Comparison of ENCODE assay signal across 12 mouse cellular contexts in genomic region chr8:117290506-117290905, GRCm38 (mm10). TPM values are rescaled to one million over a fixed set of nuclear protein-coding genes. Genes with fewer than 3 reads are reported as not detected.
A peak's percentile ranks its signal among the peaks of the same experiment; 100 is the strongest.
DNase-seq lines count a peak whose midpoint lies in the region; ATAC-seq and TF ChIP-seq lines count a peak whose summit lies in the region.
"Had no signal": no experiment of that assay in that cellular context is flagged by ENCODE, and none has a peak within 500 bp of the region (broad histone marks: within the 10 kb centered on the region; RNA-seq: fewer than 3 reads in every experiment).

No protein-coding gene starts in this region.

- DNase-seq in kidney, postnatal 10 days = peak; percentile 63
- peak; percentile 50 for DNase-seq in embryonic facial prominence, embryonic 10.5 days (ENCODE audit: low spot score)
- DNase-seq in gastrocnemius, postnatal 14 days = peak; percentile 75
- peak; percentile 78 for DNase-seq in limb, embryonic 10.5 days (ENCODE audit: low spot score)
- DNase-seq in embryo, embryonic 9.5 days (ENCODE audit: extremely low spot score) = no peak
- no peak for DNase-seq in hindbrain, postnatal 0 days (ENCODE audit: low spot score)
- DNase-seq: cerebellum, postnatal 36 days; lung, postnatal 14 days had no signal

- H3K9ac ChIP-seq in kidney, embryonic 15.5 days = no peak overlapping the region
- no peak overlapping the region for H3K9ac ChIP-seq in intestine, embryonic 15.5 days
- H3K9ac ChIP-seq in hindbrain, postnatal 0 days (replicated peaks; ENCODE audit: low read length) = no peak overlapping the region
- H3K9ac ChIP-seq: forebrain, embryonic 12.5 days; limb, embryonic 13.5 days had no signal

- no peak overlapping the region for H3K27ac ChIP-seq in kidney, embryonic 15.5 days
- H3K27ac ChIP-seq in embryonic facial prominence, embryonic 10.5 days (replicated peaks) = no peak overlapping the region
- H3K27ac ChIP-seq in limb, embryonic 10.5 days = peak overlapping the region; percentile 61
- H3K27ac ChIP-seq in intestine, embryonic 15.5 days = no peak overlapping the region
- no peak overlapping the region; the same call in 1 of the 2 replicates for H3K27ac ChIP-seq in hindbrain, postnatal 0 days
- H3K27ac ChIP-seq: forebrain, embryonic 12.5 days; limb, embryonic 13.5 days had no signal

- TF ChIP-seq CTCF in hindbrain, postnatal 0 days (IDR thresholded peaks at IDR 0.05; ENCODE audit: low read depth) = no peak

- no peak overlapping the region for H3K4me2 ChIP-seq in kidney, embryonic 15.5 days
- no peak overlapping the region for H3K4me2 ChIP-seq in intestine, embryonic 15.5 days (replicated peaks)
- no peak overlapping the region for H3K4me2 ChIP-seq in hindbrain, postnatal 0 days (ENCODE audit: low read depth, low read length)
- H3K4me2 ChIP-seq: forebrain, embryonic 12.5 days; limb, embryonic 13.5 days had no signal

- no peak overlapping the region for H3K4me3 ChIP-seq in kidney, embryonic 15.5 days (replicated peaks)
- no peak overlapping the region for H3K4me3 ChIP-seq in embryonic facial prominence, embryonic 10.5 days
- no peak overlapping the region for H3K4me3 ChIP-seq in limb, embryonic 10.5 days
- no peak overlapping the region for H3K4me3 ChIP-seq in intestine, embryonic 15.5 days (replicated peaks)
- no peak overlapping the region for H3K4me3 ChIP-seq in hindbrain, postnatal 0 days (ENCODE audit: low read length)
- H3K4me3 ChIP-seq: forebrain, embryonic 12.5 days; limb, embryonic 13.5 days had no signal

- H3K36me3 ChIP-seq in kidney, embryonic 15.5 days = peaks cover 10% of the 10 kb centered on the region
- peaks cover 20% of the 10 kb centered on the region for H3K36me3 ChIP-seq in embryonic facial prominence, embryonic 10.5 days (replicated peaks)
- peaks cover 17% of the 10 kb centered on the region for H3K36me3 ChIP-seq in limb, embryonic 10.5 days
- H3K36me3 ChIP-seq in intestine, embryonic 15.5 days = peaks cover under 1% of the 10 kb centered on the region; the same call in 1 of the 2 replicates
- no peaks in the 10 kb centered on the region for H3K36me3 ChIP-seq in hindbrain, postnatal 0 days (ENCODE audit: insufficient read depth, low read length)

- H3K9me3 ChIP-seq in kidney, embryonic 15.5 days (replicated peaks) = no peaks in the 10 kb centered on the region
- no peaks in the 10 kb centered on the region for H3K9me3 ChIP-seq in embryonic facial prominence, embryonic 10.5 days
- no peaks in the 10 kb centered on the region for H3K9me3 ChIP-seq in limb, embryonic 10.5 days (replicated peaks)
- no peaks in the 10 kb centered on the region for H3K9me3 ChIP-seq in intestine, embryonic 15.5 days
- no peaks in the 10 kb centered on the region for H3K9me3 ChIP-seq in hindbrain, postnatal 0 days (ENCODE audit: low read length)
- H3K9me3 ChIP-seq: forebrain, embryonic 12.5 days; limb, embryonic 13.5 days had no signal

- peaks cover 53% of the 10 kb centered on the region for H3K4me1 ChIP-seq in kidney, embryonic 15.5 days
- peaks cover 68% of the 10 kb centered on the region for H3K4me1 ChIP-seq in embryonic facial prominence, embryonic 10.5 days
- peaks cover 70% of the 10 kb centered on the region for H3K4me1 ChIP-seq in limb, embryonic 10.5 days
- peaks cover 37% of the 10 kb centered on the region for H3K4me1 ChIP-seq in intestine, embryonic 15.5 days (replicated peaks)
- H3K4me1 ChIP-seq in hindbrain, postnatal 0 days (ENCODE audit: insufficient read depth, low read length) = peaks cover 14% of the 10 kb centered on the region

- ATAC-seq in kidney, embryonic 15.5 days (replicated peaks; ENCODE audit: low FRiP score) = no peak
- no peak for ATAC-seq in intestine, embryonic 15.5 days
- ATAC-seq in hindbrain, postnatal 0 days = no peak

- intact Hi-C loops in gastrocnemius, postnatal 14 days (cut with DNase I; ENCODE audit: low total_unique reads) = no loop called here

- no peaks in the 10 kb centered on the region for H3K27me3 ChIP-seq in kidney, embryonic 15.5 days
- no peaks in the 10 kb centered on the region for H3K27me3 ChIP-seq in embryonic facial prominence, embryonic 10.5 days (replicated peaks; ENCODE audit: low read depth, poor library complexity, severe bottlenecking)
- H3K27me3 ChIP-seq in limb, embryonic 10.5 days (ENCODE audit: low read depth, poor library complexity, severe bottlenecking) = no peaks in the 10 kb centered on the region
- no peaks in the 10 kb centered on the region for H3K27me3 ChIP-seq in intestine, embryonic 15.5 days (replicated peaks)
- no peaks in the 10 kb centered on the region for H3K27me3 ChIP-seq in hindbrain, postnatal 0 days (ENCODE audit: insufficient read depth, low read length)
- H3K27me3 ChIP-seq: forebrain, embryonic 12.5 days; limb, embryonic 13.5 days had no signal

- WGBS in kidney, embryonic 15.5 days = 58% methylated on average over 7 of the region's 7 CpGs
- 56% methylated on average over 7 of the region's 7 CpGs for WGBS in embryonic facial prominence, embryonic 10.5 days
- 28% methylated on average over 7 of the region's 7 CpGs for WGBS in limb, embryonic 10.5 days
- WGBS in intestine, embryonic 15.5 days = 74% methylated on average over 7 of the region's 7 CpGs
- 69% methylated on average over 7 of the region's 7 CpGs for WGBS in hindbrain, postnatal 0 days

RNA-seq across cellular contexts. Expression of gene Cmip, which starts 33.6 kb away (rescaled TPM):
- 20.5 and 21.8 TPM in 2 replicates for polyA plus RNA-seq in kidney, embryonic 15.5 days (2015; fragmentation: Nextera tagmentation; extraction: Ambion mirVana)
- 9.2 and 9.8 TPM in 2 replicates for polyA plus RNA-seq in embryonic facial prominence, embryonic 10.5 days (2016; fragmentation: Nextera tagmentation; extraction: Ambion mirVana)
- total RNA-seq in gastrocnemius, postnatal 14 days (2021) = 10 to 100 TPM; 16.2 to 16.4 TPM
- polyA plus RNA-seq in limb, embryonic 10.5 days (2016; fragmentation: Nextera tagmentation; extraction: Ambion mirVana) = 7.6 and 8.2 TPM in 2 replicates
- 25.4 and 29.2 TPM in 2 replicates for polyA plus RNA-seq in intestine, embryonic 15.5 days (2015; fragmentation: Nextera tagmentation; extraction: Ambion mirVana)
- 230 and 250 TPM in 2 replicates for total RNA-seq in hindbrain, postnatal 0 days (2014; rRNA removed)
- 160 and 163 TPM in 2 replicates for polyA plus RNA-seq in hindbrain, postnatal 0 days (2015; fragmentation: Nextera tagmentation; extraction: Ambion mirVana)

Comparison
In these comparisons a context has a peak if more than half of its experiments do, and no peak if none do; other contexts are left out.
1. DNase-seq: peak in kidney, postnatal 10 days (single experiment), embryonic facial prominence, embryonic 10.5 days (single experiment), gastrocnemius, postnatal 14 days (single experiment) and limb, embryonic 10.5 days (single experiment); none in embryo, embryonic 9.5 days (single experiment) and hindbrain, postnatal 0 days (single experiment).